Mouse (Mus musculus) neural tube, embryonic 12.5 days (tissue): Measurements from ENCODE around the gene Slc2a3. TPM values are rescaled to one million over a fixed set of nuclear protein-coding genes. Genes with fewer than 3 reads are reported as not detected.
A peak's percentile ranks its signal among the peaks of the same experiment; 100 is the strongest.
"Not testable (repeated sequence)": the region's sequence is repeated elsewhere in the genome, so short reads cannot be mapped to it uniquely, and the experiment has no call there.

ENCODE experiments used
- ATAC-seq: fragments of 200-750 bp; cut with Nextera tagmentation; 2 replicates; pipeline ENCODE4 v1.8.0; 2017; ENCODE audit warnings: low read depth, mild to moderate bottlenecking, moderate TSS enrichment, moderate library complexity; ENCODE audit not compliant: low FRiP score
- H3K27ac ChIP-seq: fragments of 300-500 bp; sonication (generic); 2 replicates; pipeline ENCODE4 v1.5.1; 2016
- H3K27me3 ChIP-seq: fragments of 300-500 bp; sonication (generic); replicated peaks from 2 replicates; pipeline ENCODE4 v1.6.1; 2016; ENCODE audit warnings: mild to moderate bottlenecking
- H3K36me3 ChIP-seq: fragments of 300-500 bp; sonication (generic); 2 replicates; pipeline ENCODE4 v1.6.1; 2016; ENCODE audit warnings: mild to moderate bottlenecking
- H3K4me1 ChIP-seq: fragments of 300-500 bp; sonication (generic); 2 replicates; pipeline ENCODE4 v1.6.1; 2016
- H3K4me2 ChIP-seq: fragments of 300-500 bp; sonication (generic); replicated peaks from 2 replicates; pipeline ENCODE4 v1.6.1; 2016; ENCODE audit warnings: mild to moderate bottlenecking
- H3K4me3 ChIP-seq: fragments of 300-500 bp; sonication (generic); 2 replicates; pipeline ENCODE4 v1.5.1; 2016
- H3K9ac ChIP-seq: fragments of 300-500 bp; sonication (generic); 2 replicates; pipeline ENCODE4 v1.6.1; 2016; ENCODE audit warnings: mild to moderate bottlenecking
- H3K9me3 ChIP-seq: fragments of 300-500 bp; sonication (generic); 2 replicates; pipeline ENCODE4 v1.6.1; 2016; ENCODE audit warnings: mild to moderate bottlenecking
- WGBS: fragments of 180-500 bp; shearing (Covaris S2); methylation state at CpG from one replicate; pipeline ENCODE4 v1.1.7; 2016; 5-methylcytosine and 5-hydroxymethylcytosine counted together
- polyA plus RNA-seq: library from polyadenylated mRNA; unstranded; fragments of >200 nt; fragmentation: Nextera tagmentation; extraction: Ambion mirVana; gene quantifications from 2 replicates; pipeline ENCODE4 v1.2.1, GENCODE M21; 2016

The Slc2a3 gene
- polyA plus RNA-seq, 1 experiment from 2014 or later, result 26.1 TPM

GRCm38 (mm10) chr6:122714707-122715365, 86.6 kb downstream of the Slc2a3 start:
- ATAC-seq, result no peak
- 66% methylated on average over 7 of the region's 7 CpGs for WGBS
- Histone ChIP-seq H3K27me3 (no peaks in the 10 kb centered on the region), H3K4me1 (peaks cover 6% of the 10 kb centered on the region; the same call in 1 of the 2 replicates), H3K27ac (no peak overlapping the region), H3K4me3 (no peak overlapping the region), H3K9me3 (no peaks in the 10 kb centered on the region), H3K4me2 (no peak overlapping the region), H3K36me3 (no peaks in the 10 kb centered on the region), H3K9ac (no peak overlapping the region)

- 94% methylated on average over 7 of the region's 7 CpGs for WGBS
- not testable (repeated sequence) for H3K9me3 ChIP-seq, ATAC-seq, H3K4me2 ChIP-seq, H3K4me1 ChIP-seq, H3K4me3 ChIP-seq, H3K27ac ChIP-seq, H3K9ac ChIP-seq, H3K27me3 ChIP-seq, H3K36me3 ChIP-seq
Observed at GRCm38 (mm10) chr6:122713116-122713515, 88.3 kb downstream of the Slc2a3 start.

GRCm38 (mm10) chr6:122711455-122711854, 90.0 kb downstream of the Slc2a3 start:
- no peak overlapping the region for H3K4me2 ChIP-seq
- H3K9ac ChIP-seq, result no peak overlapping the region
- WGBS, result 87% methylated on average over 2 of the region's 2 CpGs
- no peak overlapping the region for H3K4me3 ChIP-seq
- no peak for ATAC-seq
- peaks cover 6% of the 10 kb centered on the region; the same call in 1 of the 2 replicates for H3K4me1 ChIP-seq
- no peaks in the 10 kb centered on the region for H3K9me3 ChIP-seq
- H3K36me3 ChIP-seq, result no peaks in the 10 kb centered on the region
- no peak overlapping the region for H3K27ac ChIP-seq
- H3K27me3 ChIP-seq, result 0 out of 2 replicates have a peak, but pooled peaks cover 6% of the 10 kb centered on the region

GRCm38 (mm10) chr6:122708826-122709225, 92.6 kb downstream of the Slc2a3 start:
- H3K4me2 ChIP-seq, result no peak overlapping the region
- no peaks in the 10 kb centered on the region for H3K36me3 ChIP-seq
- H3K9me3 ChIP-seq, result no peaks in the 10 kb centered on the region
- no peak overlapping the region for H3K9ac ChIP-seq
- H3K27ac ChIP-seq, result no peak overlapping the region
- ATAC-seq, result no peak
- WGBS, result 81% methylated on average over 4 of the region's 4 CpGs
- H3K4me1 ChIP-seq, result no peaks in the 10 kb centered on the region
- no peak overlapping the region for H3K4me3 ChIP-seq
- H3K27me3 ChIP-seq, result 0 out of 2 replicates have a peak, but pooled peaks cover 6% of the 10 kb centered on the region

GRCm38 (mm10) chr6:122707036-122707800, 94.2 kb downstream of the Slc2a3 start, which contains the start of gene Nanog:
Gene Nanog (plus strand): TSS chr6:122707489.
- Histone ChIP-seq H3K4me3 (no peak within 1 kb of the TSS), H3K9me3 (no peaks in the 10 kb centered on the region), H3K27ac (no peak within 1 kb of the TSS), H3K4me1 (no peaks in the 10 kb centered on the region), H3K27me3 (0 out of 2 replicates have a peak, but pooled peaks cover 6% of the 10 kb centered on the region), H3K36me3 (no peaks in the 10 kb centered on the region), H3K9ac (no peak within 1 kb of the TSS), H3K4me2 (no peak within 1 kb of the TSS)
- no peak for ATAC-seq
- WGBS, result 27% methylated on average over 12 of the region's 12 CpGs

- ATAC-seq, result no peak
- H3K4me3 ChIP-seq, result no peak overlapping the region
- H3K4me2 ChIP-seq, result no peak overlapping the region
- 0 out of 2 replicates have a peak, but pooled peaks cover 6% of the 10 kb centered on the region for H3K27me3 ChIP-seq
- 72% methylated on average over 12 of the region's 12 CpGs for WGBS
- H3K36me3 ChIP-seq, result no peaks in the 10 kb centered on the region
- no peaks in the 10 kb centered on the region for H3K4me1 ChIP-seq
- H3K27ac ChIP-seq, result no peak overlapping the region
- no peaks in the 10 kb centered on the region for H3K9me3 ChIP-seq
- no peak overlapping the region for H3K9ac ChIP-seq
Observed at GRCm38 (mm10) chr6:122706337-122706840, 95.1 kb downstream of the Slc2a3 start.

GRCm38 (mm10) chr6:122703706-122704105, 97.7 kb downstream of the Slc2a3 start:
- no peak overlapping the region for H3K4me2 ChIP-seq
- WGBS, result 16% methylated on average over 1 of the region's 1 CpGs

GRCm38 (mm10) chr6:122703251-122703650, 98.2 kb downstream of the Slc2a3 start:
- peak overlapping the region; percentile 50 for H3K4me2 ChIP-seq
- H3K4me1 ChIP-seq, result no peaks in the 10 kb centered on the region
- H3K36me3 ChIP-seq, result no peaks in the 10 kb centered on the region
- H3K9ac ChIP-seq, result no peak overlapping the region
- no peaks in the 10 kb centered on the region for H3K9me3 ChIP-seq
- 0 out of 2 replicates have a peak, but pooled peaks cover 4% of the 10 kb centered on the region for H3K27me3 ChIP-seq
- no peak overlapping the region for H3K27ac ChIP-seq
- WGBS, result 17% methylated on average over 6 of the region's 6 CpGs
- no peak overlapping the region for H3K4me3 ChIP-seq
- no peak for ATAC-seq

More at GRCm38 (mm10) chr6:122703706-122704105, 97.7 kb downstream of the Slc2a3 start:
- no peak for ATAC-seq
- Histone ChIP-seq H3K4me3 (no peak overlapping the region), H3K9ac (no peak overlapping the region), H3K27me3 (0 out of 2 replicates have a peak, but pooled peaks cover 4% of the 10 kb centered on the region), H3K27ac (no peak overlapping the region), H3K4me1 (no peaks in the 10 kb centered on the region), H3K36me3 (no peaks in the 10 kb centered on the region), H3K9me3 (no peaks in the 10 kb centered on the region)

GRCm38 (mm10) chr6:122702480-122703124, 98.8 kb downstream of the Slc2a3 start:
- H3K27ac ChIP-seq, result no peak overlapping the region
- H3K4me2 ChIP-seq, result peak overlapping the region; percentile 50
- H3K4me3 ChIP-seq, result peak overlapping the region; percentile 9; the same call in 1 of the 2 replicates
- H3K27me3 ChIP-seq, result 0 out of 2 replicates have a peak, but pooled peaks cover 4% of the 10 kb centered on the region
- no peaks in the 10 kb centered on the region for H3K36me3 ChIP-seq
- H3K9ac ChIP-seq, result no peak overlapping the region
- WGBS, result 5% methylated on average over 20 of the region's 20 CpGs
- H3K4me1 ChIP-seq, result no peaks in the 10 kb centered on the region
- no peaks in the 10 kb centered on the region for H3K9me3 ChIP-seq
- ATAC-seq, result peak; percentile 65

GRCm38 (mm10) chr6:122701816-122702215, 99.6 kb downstream of the Slc2a3 start:
- ATAC-seq, result no peak
- WGBS, result 88% methylated on average over 5 of the region's 5 CpGs

GRCm38 (mm10) chr6:122699628-122700027, 101.8 kb downstream of the Slc2a3 start:
- 89% methylated on average over 2 of the region's 2 CpGs for WGBS
- H3K9me3 ChIP-seq, H3K4me2 ChIP-seq, H3K4me3 ChIP-seq, H3K36me3 ChIP-seq, ATAC-seq, H3K9ac ChIP-seq, H3K27ac ChIP-seq, H3K4me1 ChIP-seq, H3K27me3 ChIP-seq: not testable (repeated sequence)

More at GRCm38 (mm10) chr6:122701816-122702215, 99.6 kb downstream of the Slc2a3 start:
- H3K27ac ChIP-seq, result no peak overlapping the region
- H3K4me3 ChIP-seq, result no peak overlapping the region
- no peaks in the 10 kb centered on the region for H3K27me3 ChIP-seq
- H3K4me1 ChIP-seq, result no peaks in the 10 kb centered on the region
- no peak overlapping the region for H3K9ac ChIP-seq
- no peaks in the 10 kb centered on the region for H3K36me3 ChIP-seq
- no peak overlapping the region for H3K4me2 ChIP-seq
- H3K9me3 ChIP-seq, result no peaks in the 10 kb centered on the region

GRCm38 (mm10) chr6:122695398-122695797, 106.0 kb downstream of the Slc2a3 start:
- no peak for ATAC-seq
- Histone ChIP-seq H3K9me3 (no peaks in the 10 kb centered on the region), H3K4me3 (no peak overlapping the region), H3K4me1 (no peaks in the 10 kb centered on the region), H3K36me3 (no peaks in the 10 kb centered on the region), H3K27me3 (no peaks in the 10 kb centered on the region), H3K4me2 (no peak overlapping the region), H3K9ac (no peak overlapping the region), H3K27ac (no peak overlapping the region)
- 91% methylated on average over 3 of the region's 3 CpGs for WGBS
